Mouse (Mus musculus) monocyte, adult 5-6 weeks (primary cell): ENCODE measurements around the gene Robo3. TPM values are rescaled to one million over a fixed set of nuclear protein-coding genes. Genes with fewer than 3 reads are reported as not detected.

Source experiments
- ATAC-seq: fragments of 153-309, 156-312 bp; replicated peaks from 2 replicates; pipeline ENCODE4 v1.8.0; 2017; ENCODE audit warnings: mild to moderate bottlenecking; ENCODE audit not compliant: low TSS enrichment, insufficient number of reproducible peaks, severe bottlenecking, poor library complexity, low FRiP score
- total RNA-seq: library from RNA; stranded (forward); fragments of 200-1000, 200-491, 200-594 nt; gene quantifications from 3 replicates; pipeline ENCODE4 v1.2.3, GENCODE M21; 2017

Gene Robo3
- total RNA-seq, 1 experiment from 2014 or later, result not detected

GRCm38 (mm10) chr9:37384284-37385182 is 48.5 kb downstream of the Robo3 start:
- ATAC-seq, result no peak

- ATAC-seq, result no peak
Observed at GRCm38 (mm10) chr9:37383161-37383560, 49.9 kb downstream of the Robo3 start.

GRCm38 (mm10) chr9:37375718-37376117 is 57.3 kb downstream of the Robo3 start:
- ATAC-seq, result no peak

GRCm38 (mm10) chr9:37371232-37371801 is 61.7 kb downstream of the Robo3 start:
- ATAC-seq, result no peak

GRCm38 (mm10) chr9:37368860-37369259 is 64.2 kb downstream of the Robo3 start:
- ATAC-seq, result no peak

GRCm38 (mm10) chr9:37368081-37368830 is 64.8 kb downstream of the Robo3 start:
- ATAC-seq, result no peak

- ATAC-seq, result no peak
Observed at GRCm38 (mm10) chr9:37367301-37368080, 65.6 kb downstream of the Robo3 start, which contains the start of gene Hepacam. Gene Hepacam, plus strand, starts transcription at chr9:37367351.

GRCm38 (mm10) chr9:37365706-37366105 is 67.3 kb downstream of the Robo3 start:
- no peak for ATAC-seq

Other genes with a start within 250 kb of the Robo3 start
- 0.86 to 4.0 TPM (median 2.0 TPM) in 3 replicates for gene Tmem218, start 225.0 kb downstream of the Robo3 start, total RNA-seq
- 2.0 to 10.9 TPM (median 3.3 TPM) in 3 replicates for gene Slc37a2, start 177.5 kb downstream of the Robo3 start, total RNA-seq
- gene Ccdc15, start 84.8 kb downstream of the Robo3 start, total RNA-seq, result 2.0 to 13.8 TPM (median 2.8 TPM) in 3 replicates
- not detected in 3 replicates for gene Hepacam, start 65.9 kb downstream of the Robo3 start, total RNA-seq
- gene Robo4, start 31.3 kb downstream of the Robo3 start, total RNA-seq, result not detected in 3 replicates
- gene Msantd2, start 56.1 kb upstream of the Robo3 start, total RNA-seq, result 20.9 to 44.1 TPM (median 28.5 TPM) in 3 replicates
- gene Esam, start 94.8 kb upstream of the Robo3 start, total RNA-seq, result 3.2 TPM in 1 of 3 replicates, not detected in the others
- gene Vsig2, start 106.0 kb upstream of the Robo3 start, total RNA-seq, result not detected in 3 replicates
- 6.3 to 35.0 TPM (median 6.9 TPM) in 3 replicates for gene Nrgn, start 119.7 kb upstream of the Robo3 start, total RNA-seq
- 4.1 to 10.4 TPM (median 4.7 TPM) in 3 replicates for gene Siae, start 122.5 kb upstream of the Robo3 start, total RNA-seq
- gene Spa17, start 180.5 kb upstream of the Robo3 start, total RNA-seq, result 1.3 to 3.3 TPM in 2 of 3 replicates, not detected in the other
- 27.0 to 51.1 TPM (median 38.1 TPM) in 3 replicates for gene Tbrg1, start 224.1 kb upstream of the Robo3 start, total RNA-seq
- not detected in 3 replicates for gene Panx3, start 236.0 kb upstream of the Robo3 start, total RNA-seq